Mouse (Mus musculus): ENCODE results near the gene Ces2f. TPM values are rescaled to one million over a fixed set of nuclear protein-coding genes. Genes with fewer than 3 reads are reported as not detected.
"Not testable (repeated sequence)": the region's sequence is repeated elsewhere in the genome, so short reads cannot be mapped to it uniquely, and the experiment has no call there.

Ces2f gene
- polyA plus RNA-seq (2014; fragmentation: Nextera tagmentation; extraction: Ambion mirVana), result not detected in 2 replicates

GRCm38 (mm10) chr8:104947056-104947455 is at the start of gene Ces2f:
Gene Ces2f, plus strand, starts transcription at chr8:104947356.
- Histone ChIP-seq H3K9me3 (ENCODE audit: control insufficient read depth, low read length) (no peaks in the 10 kb centered on the region), H3K4me3 (ENCODE audit: low read depth, low read length) (no peak within 1 kb of the TSS), H3K27ac (ENCODE audit: low read depth, low read length) (no peak within 1 kb of the TSS), H3K27me3 (replicated peaks; ENCODE audit: control insufficient read depth, insufficient read depth, low read length) (no peaks in the 10 kb centered on the region), H3K9ac (ENCODE audit: low read depth, low read length) (no peak within 1 kb of the TSS), H3K4me2 (no peak within 1 kb of the TSS), H3K4me1 (replicated peaks; ENCODE audit: control insufficient read depth, insufficient read depth, low read length) (no peaks in the 10 kb centered on the region), H3K36me3 (ENCODE audit: control insufficient read depth, insufficient read depth, low read length) (no peaks in the 10 kb centered on the region)
- ATAC-seq (replicated peaks; ENCODE audit: low FRiP score) (no peak), DNase-seq (ENCODE audit: low spot score) (no peak)
- 81% methylated on average over 4 of the region's 4 CpGs for WGBS

GRCm38 (mm10) chr8:104901746-104902145 is 45.4 kb upstream of the Ces2f start:
- Histone ChIP-seq H3K4me1 (replicated peaks; ENCODE audit: control insufficient read depth, insufficient read depth, low read length) (no peaks in the 10 kb centered on the region), H3K27ac (ENCODE audit: low read depth, low read length) (no peak overlapping the region), H3K9me3 (ENCODE audit: control insufficient read depth, low read length) (no peaks in the 10 kb centered on the region), H3K36me3 (ENCODE audit: control insufficient read depth, insufficient read depth, low read length) (no peaks in the 10 kb centered on the region), H3K9ac (ENCODE audit: low read depth, low read length) (no peak overlapping the region), H3K4me3 (ENCODE audit: low read depth, low read length) (no peak overlapping the region), H3K4me2 (no peak overlapping the region), H3K27me3 (replicated peaks; ENCODE audit: control insufficient read depth, insufficient read depth, low read length) (no peaks in the 10 kb centered on the region)
- ATAC-seq (replicated peaks; ENCODE audit: low FRiP score) (no peak), DNase-seq (ENCODE audit: low spot score) (no peak)
- 78% methylated on average over 2 of the region's 2 CpGs for WGBS

GRCm38 (mm10) chr8:104907111-104907510 is 40.0 kb upstream of the Ces2f start:
- Histone ChIP-seq H3K4me3 (ENCODE audit: low read depth, low read length) (no peak overlapping the region), H3K36me3 (ENCODE audit: control insufficient read depth, insufficient read depth, low read length) (no peaks in the 10 kb centered on the region), H3K4me2 (no peak overlapping the region), H3K9ac (ENCODE audit: low read depth, low read length) (no peak overlapping the region), H3K9me3 (ENCODE audit: control insufficient read depth, low read length) (no peaks in the 10 kb centered on the region), H3K27me3 (replicated peaks; ENCODE audit: control insufficient read depth, insufficient read depth, low read length) (no peaks in the 10 kb centered on the region), H3K4me1 (replicated peaks; ENCODE audit: control insufficient read depth, insufficient read depth, low read length) (no peaks in the 10 kb centered on the region), H3K27ac (ENCODE audit: low read depth, low read length) (no peak overlapping the region)
- 45% methylated on average over 1 of the region's 1 CpGs for WGBS
- DNase-seq (ENCODE audit: low spot score), result no peak
- ATAC-seq (replicated peaks; ENCODE audit: low FRiP score), result no peak

GRCm38 (mm10) chr8:104909021-104909420 is 38.1 kb upstream of the Ces2f start:
- not testable (repeated sequence) for H3K27me3 ChIP-seq (replicated peaks; ENCODE audit: control insufficient read depth, insufficient read depth, low read length); H3K9me3 ChIP-seq (ENCODE audit: control insufficient read depth, low read length); H3K4me3 ChIP-seq (ENCODE audit: low read depth, low read length); DNase-seq (ENCODE audit: low spot score); H3K9ac ChIP-seq (ENCODE audit: low read depth, low read length); H3K36me3 ChIP-seq (ENCODE audit: control insufficient read depth, insufficient read depth, low read length); H3K4me1 ChIP-seq (replicated peaks; ENCODE audit: control insufficient read depth, insufficient read depth, low read length); H3K27ac ChIP-seq (ENCODE audit: low read depth, low read length); ATAC-seq (replicated peaks; ENCODE audit: low FRiP score); H3K4me2 ChIP-seq
- WGBS, result 50% methylated on average over 1 of the region's 1 CpGs

GRCm38 (mm10) chr8:104909651-104910050 is 37.5 kb upstream of the Ces2f start:
- not testable (repeated sequence) for H3K9ac ChIP-seq (ENCODE audit: low read depth, low read length); ATAC-seq (replicated peaks; ENCODE audit: low FRiP score); H3K36me3 ChIP-seq (ENCODE audit: control insufficient read depth, insufficient read depth, low read length); H3K4me2 ChIP-seq; DNase-seq (ENCODE audit: low spot score); H3K4me1 ChIP-seq (replicated peaks; ENCODE audit: control insufficient read depth, insufficient read depth, low read length); H3K27ac ChIP-seq (ENCODE audit: low read depth, low read length); H3K27me3 ChIP-seq (replicated peaks; ENCODE audit: control insufficient read depth, insufficient read depth, low read length); H3K4me3 ChIP-seq (ENCODE audit: low read depth, low read length); H3K9me3 ChIP-seq (ENCODE audit: control insufficient read depth, low read length)
- WGBS, result 91% methylated on average over 10 of the region's 10 CpGs

- H3K9me3 ChIP-seq (ENCODE audit: control insufficient read depth, low read length), result no peaks in the 10 kb centered on the region
- DNase-seq (ENCODE audit: low spot score) (no peak), ATAC-seq (replicated peaks; ENCODE audit: low FRiP score) (no peak)
- no peak within 1 kb of the TSS for H3K9ac ChIP-seq (ENCODE audit: low read depth, low read length)
- H3K4me1 ChIP-seq (replicated peaks; ENCODE audit: control insufficient read depth, insufficient read depth, low read length), result no peaks in the 10 kb centered on the region
- no peak within 1 kb of the TSS for H3K4me2 ChIP-seq
- H3K36me3 ChIP-seq (ENCODE audit: control insufficient read depth, insufficient read depth, low read length), result no peaks in the 10 kb centered on the region
- WGBS, result 67% methylated on average over 5 of the region's 5 CpGs
- no peaks in the 10 kb centered on the region for H3K27me3 ChIP-seq (replicated peaks; ENCODE audit: control insufficient read depth, insufficient read depth, low read length)
- no peak within 1 kb of the TSS for H3K27ac ChIP-seq (ENCODE audit: low read depth, low read length)
- no peak within 1 kb of the TSS for H3K4me3 ChIP-seq (ENCODE audit: low read depth, low read length)
These were observed 21.1 kb upstream of the Ces2f start, which contains the start of gene Ces2e for GRCm38 (mm10) chr8:104925972-104926596. Gene Ces2e, plus strand, starts transcription at chr8:104926260.

GRCm38 (mm10) chr8:104927301-104927700 is 19.9 kb upstream of the Ces2f start:
- Histone ChIP-seq H3K4me3 (ENCODE audit: low read depth, low read length) (no peak overlapping the region), H3K27me3 (replicated peaks; ENCODE audit: control insufficient read depth, insufficient read depth, low read length) (no peaks in the 10 kb centered on the region), H3K36me3 (ENCODE audit: control insufficient read depth, insufficient read depth, low read length) (no peaks in the 10 kb centered on the region), H3K27ac (ENCODE audit: low read depth, low read length) (no peak overlapping the region), H3K9ac (ENCODE audit: low read depth, low read length) (no peak overlapping the region), H3K4me2 (no peak overlapping the region), H3K9me3 (ENCODE audit: control insufficient read depth, low read length) (no peaks in the 10 kb centered on the region), H3K4me1 (replicated peaks; ENCODE audit: control insufficient read depth, insufficient read depth, low read length) (no peaks in the 10 kb centered on the region)
- DNase-seq (ENCODE audit: low spot score), result no peak
- whole genome bisulfite sequencing, result 70% methylated on average over 3 of the region's 3 CpGs
- ATAC-seq (replicated peaks; ENCODE audit: low FRiP score), result no peak

- Histone ChIP-seq H3K27me3 (replicated peaks; ENCODE audit: control insufficient read depth, insufficient read depth, low read length) (no peaks in the 10 kb centered on the region), H3K27ac (ENCODE audit: low read depth, low read length) (no peak overlapping the region), H3K4me2 (no peak overlapping the region), H3K9ac (ENCODE audit: low read depth, low read length) (no peak overlapping the region), H3K4me3 (ENCODE audit: low read depth, low read length) (no peak overlapping the region), H3K9me3 (ENCODE audit: control insufficient read depth, low read length) (no peaks in the 10 kb centered on the region), H3K36me3 (ENCODE audit: control insufficient read depth, insufficient read depth, low read length) (no peaks in the 10 kb centered on the region), H3K4me1 (replicated peaks; ENCODE audit: control insufficient read depth, insufficient read depth, low read length) (no peaks in the 10 kb centered on the region)
- no peak for DNase-seq (ENCODE audit: low spot score)
- no peak for ATAC-seq (replicated peaks; ENCODE audit: low FRiP score)
- 79% methylated on average over 2 of the region's 2 CpGs for WGBS
These were observed 2.5 kb upstream of the Ces2f start for GRCm38 (mm10) chr8:104944665-104945064.

- no peak for DNase-seq (ENCODE audit: low spot score)
- Histone ChIP-seq H3K27ac (ENCODE audit: low read depth, low read length) (no peak overlapping the region), H3K9me3 (ENCODE audit: control insufficient read depth, low read length) (no peaks in the 10 kb centered on the region), H3K36me3 (ENCODE audit: control insufficient read depth, insufficient read depth, low read length) (no peaks in the 10 kb centered on the region), H3K4me2 (no peak overlapping the region), H3K9ac (ENCODE audit: low read depth, low read length) (no peak overlapping the region), H3K4me3 (ENCODE audit: low read depth, low read length) (no peak overlapping the region), H3K4me1 (replicated peaks; ENCODE audit: control insufficient read depth, insufficient read depth, low read length) (no peaks in the 10 kb centered on the region), H3K27me3 (replicated peaks; ENCODE audit: control insufficient read depth, insufficient read depth, low read length) (no peaks in the 10 kb centered on the region)
- ATAC-seq (replicated peaks; ENCODE audit: low FRiP score), result no peak
- WGBS, result 73% methylated on average over 5 of the region's 5 CpGs
These were observed 1.9 kb downstream of the Ces2f start for GRCm38 (mm10) chr8:104949031-104949430.

All from liver, embryonic 11.5 days (tissue).